Mouse (Mus musculus) lung, postnatal 0 days (tissue): ENCODE measurements around the gene Cpped1. TPM values are rescaled to one million over a fixed set of nuclear protein-coding genes. Genes with fewer than 3 reads are reported as not detected.

Source experiments
- ATAC-seq: fragments of 200-750 bp; cut with Nextera tagmentation; 2 replicates; pipeline ENCODE4 v1.8.0; 2017; ENCODE audit warnings: moderate library complexity
- DNase-seq: peaks from one replicate; pipeline ENCODE4 v3.0.0-alpha.2; 2016; ENCODE audit warnings: low spot score
- H3K27ac ChIP-seq: fragments of 300-500 bp; sonication (generic); 2 replicates; pipeline ENCODE4 v1.5.1; 2014; ENCODE audit warnings: antibody characterized with exemption, mild to moderate bottlenecking, low read length, mixed read lengths
- H3K27me3 ChIP-seq: fragments of 300-500 bp; sonication (generic); replicated peaks from 2 replicates; pipeline ENCODE4 v1.6.1; 2014; ENCODE audit warnings: low read length, mixed read lengths; ENCODE audit not compliant: insufficient read depth
- H3K36me3 ChIP-seq: fragments of 300-500 bp; sonication (generic); 2 replicates; pipeline ENCODE4 v1.6.1; 2014; ENCODE audit warnings: low read length, mixed read lengths; ENCODE audit not compliant: insufficient read depth
- H3K4me1 ChIP-seq: fragments of 300-500 bp; sonication (generic); 2 replicates; pipeline ENCODE4 v1.6.1; 2014; ENCODE audit warnings: antibody characterized with exemption, low read depth, low read length, mixed read lengths; ENCODE audit not compliant: insufficient read depth
- H3K4me2 ChIP-seq: fragments of 300-500 bp; sonication (generic); replicated peaks from 2 replicates; pipeline ENCODE4 v1.6.1; 2014; ENCODE audit warnings: low read depth, mild to moderate bottlenecking, low read length, moderate library complexity, mixed read lengths
- H3K4me3 ChIP-seq: fragments of 300-500 bp; sonication (generic); 2 replicates; pipeline ENCODE4 v1.5.1; 2014; ENCODE audit warnings: low read depth, low read length
- H3K9ac ChIP-seq: fragments of 300-500 bp; sonication (generic); replicated peaks from 2 replicates; pipeline ENCODE4 v1.6.1; 2014; ENCODE audit warnings: low read depth, mild to moderate bottlenecking
- H3K9me3 ChIP-seq: fragments of 300-500 bp; sonication (generic); 2 replicates; pipeline ENCODE4 v1.6.1; 2016; ENCODE audit warnings: low read length, mixed read lengths
- CTCF ChIP-seq: IDR thresholded peaks from 2 replicates; pipeline ENCODE4 v1.5.1; 2016; ENCODE audit warnings: antibody characterized with exemption, mild to moderate bottlenecking
- EP300 ChIP-seq: IDR thresholded peaks from 2 replicates; pipeline ENCODE4 v1.6.1; 2016; ENCODE audit warnings: antibody characterized with exemption, mild to moderate bottlenecking, control low read depth
- WGBS: fragments of 180-500 bp; shearing (Covaris S2); extraction: QIAGEN DNeasy Blood & Tissue Kit; methylation state at CpG from one replicate; pipeline ENCODE4 v1.1.7; 2014; 5-methylcytosine and 5-hydroxymethylcytosine counted together
- polyA plus RNA-seq: library from polyadenylated mRNA; unstranded; fragments of >200 nt; fragmentation: Nextera tagmentation; extraction: Ambion mirVana; gene quantifications from 2 replicates; pipeline ENCODE4 v1.2.1, GENCODE M21; 2015

The Cpped1 gene
- polyA plus RNA-seq, 1 experiment from 2014 or later: 16.1 TPM

GRCm38 (mm10) chr16:11889741-11890140 is 19.5 kb downstream of the Cpped1 start:
- no peaks in the 10 kb centered on the region for H3K27me3 ChIP-seq
- TF ChIP-seq CTCF (no peak), EP300 (peak; percentile 45)
- DNase-seq (peak; percentile 59), ATAC-seq (peak; percentile 65)
- no peak overlapping the region for H3K4me3 ChIP-seq
- no peak overlapping the region for H3K4me2 ChIP-seq
- 24% methylated on average over 3 of the region's 3 CpGs for WGBS
- H3K4me1 ChIP-seq: no peaks in the 10 kb centered on the region
- no peak overlapping the region for H3K9ac ChIP-seq
- H3K9me3 ChIP-seq: no peaks in the 10 kb centered on the region
- H3K36me3 ChIP-seq: 0 out of 2 replicates have a peak, but pooled peaks cover 16% of the 10 kb centered on the region
- H3K27ac ChIP-seq: no peak overlapping the region

- WGBS: 53% methylated on average over 6 of the region's 6 CpGs
- DNase-seq (no peak), ATAC-seq (no peak)
- H3K4me3 ChIP-seq: no peak overlapping the region
- H3K36me3 ChIP-seq: 0 out of 2 replicates have a peak, but pooled peaks cover 8% of the 10 kb centered on the region
- no peak overlapping the region for H3K27ac ChIP-seq
- TF ChIP-seq EP300 (no peak), CTCF (no peak)
- H3K4me1 ChIP-seq: no peaks in the 10 kb centered on the region
- no peaks in the 10 kb centered on the region for H3K27me3 ChIP-seq
- H3K9me3 ChIP-seq: no peaks in the 10 kb centered on the region
- no peak overlapping the region for H3K9ac ChIP-seq
- no peak overlapping the region for H3K4me2 ChIP-seq
These were observed 27.4 kb downstream of the Cpped1 start for GRCm38 (mm10) chr16:11881795-11882194.

DNA sequence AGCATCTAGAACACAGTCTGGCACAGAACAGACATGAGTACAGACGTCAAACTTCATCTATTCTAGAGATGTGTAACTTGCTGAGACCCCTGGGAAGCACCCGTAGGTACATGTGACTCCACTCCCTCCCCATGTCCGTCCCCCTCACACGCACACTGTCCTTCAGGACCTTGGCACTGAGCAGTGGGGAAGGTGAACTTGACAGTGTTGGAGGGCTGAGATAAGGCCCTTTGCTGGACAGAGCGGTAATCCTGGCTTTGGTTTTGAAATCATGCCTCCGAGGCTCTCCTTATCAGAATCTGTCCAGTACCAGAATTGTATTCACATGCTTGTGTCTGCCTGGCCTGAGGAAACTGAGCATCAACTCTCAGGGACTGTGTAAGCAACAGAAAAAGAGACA is 28.8 kb downstream of the Cpped1 start:
- Histone ChIP-seq H3K4me3 (no peak overlapping the region), H3K4me2 (no peak overlapping the region), H3K36me3 (no peaks in the 10 kb centered on the region), H3K27ac (no peak overlapping the region), H3K27me3 (no peaks in the 10 kb centered on the region), H3K9me3 (no peaks in the 10 kb centered on the region), H3K9ac (no peak overlapping the region), H3K4me1 (no peaks in the 10 kb centered on the region)
- DNase-seq (no peak), ATAC-seq (no peak)
- 72% methylated on average over 6 of the region's 6 CpGs for WGBS
- TF ChIP-seq CTCF: no peak
- TF ChIP-seq EP300: no peak

DNA sequence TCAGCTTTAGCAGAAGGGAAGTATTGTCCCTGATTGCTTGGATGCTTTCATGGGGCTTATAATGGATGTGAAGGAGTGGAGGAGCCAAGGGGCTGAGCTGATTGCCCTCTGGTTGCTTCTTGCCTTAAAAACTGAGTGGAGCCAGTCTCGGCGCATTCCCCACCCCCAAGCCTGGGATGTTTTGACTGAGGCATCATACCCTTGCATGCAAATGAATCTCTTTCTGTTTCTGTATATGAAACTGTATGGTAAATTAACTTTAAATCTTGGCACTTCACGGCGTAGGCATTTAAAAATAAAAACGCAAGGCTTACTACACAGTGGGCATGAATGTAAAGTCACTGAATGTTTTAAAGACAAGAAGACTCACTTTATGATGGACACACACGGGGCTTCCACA is 30.0 kb downstream of the Cpped1 start:
- TF ChIP-seq EP300: no peak
- TF ChIP-seq CTCF: no peak
- H3K4me1 ChIP-seq: no peaks in the 10 kb centered on the region
- no peak overlapping the region for H3K9ac ChIP-seq
- DNase-seq (no peak), ATAC-seq (no peak)
- WGBS: 89% methylated on average over 6 of the region's 6 CpGs
- H3K9me3 ChIP-seq: no peaks in the 10 kb centered on the region
- no peaks in the 10 kb centered on the region for H3K27me3 ChIP-seq
- H3K27ac ChIP-seq: no peak overlapping the region
- H3K36me3 ChIP-seq: no peaks in the 10 kb centered on the region
- no peak overlapping the region for H3K4me3 ChIP-seq
- no peak overlapping the region for H3K4me2 ChIP-seq

- DNase-seq (no peak), ATAC-seq (no peak)
- Histone ChIP-seq H3K9me3 (no peaks in the 10 kb centered on the region), H3K36me3 (no peaks in the 10 kb centered on the region), H3K27ac (no peak overlapping the region), H3K27me3 (no peaks in the 10 kb centered on the region), H3K4me3 (no peak overlapping the region), H3K4me2 (no peak overlapping the region), H3K4me1 (no peaks in the 10 kb centered on the region), H3K9ac (no peak overlapping the region)
- 85% methylated on average over 5 of the region's 5 CpGs for WGBS
- TF ChIP-seq EP300 (no peak), CTCF (no peak)
These were observed 34.0 kb downstream of the Cpped1 start for GRCm38 (mm10) chr16:11875227-11875626.

DNA sequence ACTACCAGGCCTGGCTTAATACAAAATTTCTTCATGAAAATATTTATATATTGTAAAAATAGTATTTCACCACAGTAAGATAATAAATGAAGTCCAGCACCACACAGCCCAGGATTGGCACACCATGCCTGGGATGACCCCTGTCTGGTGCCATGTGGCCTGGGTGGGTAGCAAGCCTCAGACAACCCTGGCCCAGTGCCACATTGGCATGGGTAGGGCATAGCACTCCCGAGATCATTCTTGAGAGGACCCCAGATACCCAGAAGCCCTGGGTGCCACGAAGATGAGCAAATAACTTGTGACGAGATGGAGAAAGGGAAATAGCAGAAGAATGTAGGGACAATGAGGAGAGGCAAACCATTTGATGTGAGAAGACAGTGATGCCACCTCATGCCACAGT is 36.0 kb downstream of the Cpped1 start:
- no peaks in the 10 kb centered on the region for H3K4me1 ChIP-seq
- no peak for ATAC-seq
- no peaks in the 10 kb centered on the region for H3K27me3 ChIP-seq
- no peak overlapping the region for H3K27ac ChIP-seq
- no peak for DNase-seq
- 81% methylated on average over 3 of the region's 3 CpGs for WGBS
- H3K36me3 ChIP-seq: no peaks in the 10 kb centered on the region; the same call in 1 of the 2 replicates
- no peak overlapping the region for H3K4me3 ChIP-seq
- no peak overlapping the region for H3K4me2 ChIP-seq
- H3K9me3 ChIP-seq: no peaks in the 10 kb centered on the region
- H3K9ac ChIP-seq: no peak overlapping the region
- TF ChIP-seq CTCF (no peak), EP300 (no peak)

- H3K36me3 ChIP-seq: no peaks in the 10 kb centered on the region; the same call in 1 of the 2 replicates
- H3K9me3 ChIP-seq: no peaks in the 10 kb centered on the region
- ATAC-seq (no peak), DNase-seq (no peak)
- no peak for TF ChIP-seq EP300
- no peak for TF ChIP-seq CTCF
- no peak overlapping the region for H3K27ac ChIP-seq
- H3K4me2 ChIP-seq: no peak overlapping the region
- H3K4me3 ChIP-seq: no peak overlapping the region
- H3K27me3 ChIP-seq: no peaks in the 10 kb centered on the region
- H3K9ac ChIP-seq: no peak overlapping the region
- 50% methylated on average over 3 of the region's 3 CpGs for WGBS
- no peaks in the 10 kb centered on the region for H3K4me1 ChIP-seq
These were observed 40.8 kb downstream of the Cpped1 start for GRCm38 (mm10) chr16:11868486-11868885.
